Mouse (Mus musculus) macrophage (primary cell): ENCODE results near the gene Cdk19. TPM values are rescaled to one million over a fixed set of nuclear protein-coding genes. Genes with fewer than 3 reads are reported as not detected.
A peak's percentile ranks its signal among the peaks of the same experiment; 100 is the strongest.

ENCODE experiments used
- H3K27ac ChIP-seq: fragments of 350-480 bp; formaldehyde crosslinking; 2 replicates; pipeline ENCODE4 v1.9.0; 2021
- H3K36me3 ChIP-seq: fragments of 350-480 bp; formaldehyde crosslinking; 2 replicates; pipeline ENCODE4 v1.9.0; 2021; ENCODE audit errors: inconsistent target
- H3K4me3 ChIP-seq: fragments of 350-480 bp; formaldehyde crosslinking; 2 replicates; pipeline ENCODE4 v1.9.0; 2021; ENCODE audit errors: inconsistent target
- H3K79me2 ChIP-seq: fragments of 350-480 bp; formaldehyde crosslinking; 2 replicates; pipeline ENCODE4 v1.9.0; 2021; ENCODE audit errors: inconsistent target
- WGBS: methylation state at CpG from one replicate; pipeline ENCODE4 v1.1.7; 2026; ENCODE audit warnings: inconsistent platforms; ENCODE audit not compliant: missing documents; 5-methylcytosine and 5-hydroxymethylcytosine counted together
- polyA plus RNA-seq: library from polyadenylated mRNA; stranded (reverse); fragments of 250-400 nt; gene quantifications from 3 replicates; pipeline ENCODE4 v1.2.4, GENCODE M21; 2018; ENCODE audit warnings: inconsistent platforms

The Cdk19 gene
- polyA plus RNA-seq, 1 experiment from 2014 or later: 14.5 TPM

GRCm38 (mm10) chr10:40429081-40429480, 89.7 kb downstream of the Cdk19 start:
- peaks cover 90% of the 10 kb centered on the region for H3K79me2 ChIP-seq
- H3K27ac ChIP-seq: no peak overlapping the region
- no peak overlapping the region for H3K4me3 ChIP-seq
- H3K36me3 ChIP-seq: no peaks in the 10 kb centered on the region
- WGBS: 92% methylated on average over 2 of the region's 2 CpGs

GRCm38 (mm10) chr10:40430209-40430608, 90.8 kb downstream of the Cdk19 start:
- 100% methylated on average over 4 of the region's 4 CpGs for WGBS
- peaks cover 85% of the 10 kb centered on the region for H3K79me2 ChIP-seq
- no peaks in the 10 kb centered on the region for H3K36me3 ChIP-seq
- no peak overlapping the region for H3K27ac ChIP-seq
- no peak overlapping the region for H3K4me3 ChIP-seq

- Histone ChIP-seq H3K36me3 (no peaks in the 10 kb centered on the region), H3K79me2 (peaks cover 72% of the 10 kb centered on the region), H3K27ac (no peak overlapping the region), H3K4me3 (no peak overlapping the region)
- 51% methylated on average over 3 of the region's 3 CpGs for WGBS
These were observed 92.6 kb downstream of the Cdk19 start for GRCm38 (mm10) chr10:40431957-40432356.

- H3K4me3 ChIP-seq: no peak overlapping the region
- H3K36me3 ChIP-seq: no peaks in the 10 kb centered on the region
- WGBS: 89% methylated on average over 9 of the region's 9 CpGs
- H3K27ac ChIP-seq: no peak overlapping the region
- H3K79me2 ChIP-seq: peaks cover 67% of the 10 kb centered on the region
These were observed 93.0 kb downstream of the Cdk19 start for GRCm38 (mm10) chr10:40432375-40432774.

GRCm38 (mm10) chr10:40435402-40435801, 96.0 kb downstream of the Cdk19 start:
- 33% methylated on average over 9 of the region's 12 CpGs for WGBS
- Histone ChIP-seq H3K79me2 (peaks cover 43% of the 10 kb centered on the region), H3K27ac (no peak overlapping the region), H3K36me3 (no peaks in the 10 kb centered on the region), H3K4me3 (no peak overlapping the region)

- Histone ChIP-seq H3K4me3 (no peak overlapping the region), H3K79me2 (peaks cover 33% of the 10 kb centered on the region; the same call in 1 of the 2 replicates), H3K27ac (no peak overlapping the region), H3K36me3 (no peaks in the 10 kb centered on the region)
- WGBS: 38% methylated on average over 3 of the region's 3 CpGs
These were observed 97.8 kb downstream of the Cdk19 start for GRCm38 (mm10) chr10:40437117-40437516.

- Histone ChIP-seq H3K36me3 (no peaks in the 10 kb centered on the region), H3K4me3 (no peak overlapping the region), H3K27ac (no peak overlapping the region), H3K79me2 (peaks cover 31% of the 10 kb centered on the region; the same call in 1 of the 2 replicates)
- 97% methylated on average over 10 of the region's 10 CpGs for WGBS
These were observed 101.4 kb downstream of the Cdk19 start for GRCm38 (mm10) chr10:40440740-40441139.

- WGBS: 86% methylated on average over 1 of the region's 1 CpGs
- Histone ChIP-seq H3K27ac (no peak overlapping the region), H3K4me3 (no peak overlapping the region), H3K36me3 (no peaks in the 10 kb centered on the region), H3K79me2 (peaks cover 44% of the 10 kb centered on the region)
These were observed 102.7 kb downstream of the Cdk19 start for GRCm38 (mm10) chr10:40442076-40442475.

- no peak overlapping the region for H3K27ac ChIP-seq
- no peaks in the 10 kb centered on the region for H3K36me3 ChIP-seq
- no peak overlapping the region for H3K4me3 ChIP-seq
- peaks cover 44% of the 10 kb centered on the region for H3K79me2 ChIP-seq
- WGBS: 91% methylated on average over 7 of the region's 7 CpGs
These were observed 104.0 kb downstream of the Cdk19 start for GRCm38 (mm10) chr10:40443371-40443770.

- peaks cover 41% of the 10 kb centered on the region for H3K79me2 ChIP-seq
- H3K36me3 ChIP-seq: no peaks in the 10 kb centered on the region
- no peak overlapping the region for H3K27ac ChIP-seq
- no peak overlapping the region for H3K4me3 ChIP-seq
- WGBS: 75% methylated on average over 6 of the region's 6 CpGs
These were observed 104.5 kb downstream of the Cdk19 start for GRCm38 (mm10) chr10:40443806-40444357.

- Histone ChIP-seq H3K27ac (no peak overlapping the region), H3K4me3 (no peak overlapping the region), H3K36me3 (no peaks in the 10 kb centered on the region), H3K79me2 (peaks cover 46% of the 10 kb centered on the region)
- WGBS: 79% methylated on average over 4 of the region's 4 CpGs
These were observed 105.2 kb downstream of the Cdk19 start for GRCm38 (mm10) chr10:40444586-40444985.

GRCm38 (mm10) chr10:40446088-40446604, 106.8 kb downstream of the Cdk19 start:
- WGBS: 83% methylated on average over 3 of the region's 3 CpGs
- H3K36me3 ChIP-seq: no peaks in the 10 kb centered on the region
- H3K79me2 ChIP-seq: peaks cover 49% of the 10 kb centered on the region
- H3K4me3 ChIP-seq: no peak overlapping the region
- no peak overlapping the region for H3K27ac ChIP-seq

GRCm38 (mm10) chr10:40446630-40447029, 107.3 kb downstream of the Cdk19 start:
- peaks cover 49% of the 10 kb centered on the region for H3K79me2 ChIP-seq
- H3K4me3 ChIP-seq: no peak overlapping the region
- 69% methylated on average over 3 of the region's 3 CpGs for WGBS
- no peak overlapping the region for H3K27ac ChIP-seq
- H3K36me3 ChIP-seq: no peaks in the 10 kb centered on the region

GRCm38 (mm10) chr10:40447295-40447694, 107.9 kb downstream of the Cdk19 start:
- no peak overlapping the region for H3K4me3 ChIP-seq
- H3K36me3 ChIP-seq: no peaks in the 10 kb centered on the region
- WGBS: 21% methylated on average over 3 of the region's 3 CpGs
- peak overlapping the region; percentile 94 for H3K27ac ChIP-seq
- H3K79me2 ChIP-seq: peaks cover 49% of the 10 kb centered on the region

GRCm38 (mm10) chr10:40447921-40448320, 108.6 kb downstream of the Cdk19 start:
- H3K79me2 ChIP-seq: peaks cover 49% of the 10 kb centered on the region
- H3K4me3 ChIP-seq: no peak overlapping the region; the same call in 1 of the 2 replicates
- H3K27ac ChIP-seq: peak overlapping the region; percentile 94
- WGBS: 0% methylated on average over 5 of the region's 5 CpGs
- no peaks in the 10 kb centered on the region for H3K36me3 ChIP-seq

GRCm38 (mm10) chr10:40448444-40448843, 109.1 kb downstream of the Cdk19 start:
- Histone ChIP-seq H3K36me3 (no peaks in the 10 kb centered on the region), H3K4me3 (no peak overlapping the region), H3K79me2 (peaks cover 49% of the 10 kb centered on the region), H3K27ac (peak overlapping the region; percentile 94)
- 0% methylated on average over 3 of the region's 3 CpGs for WGBS
